Mouse (Mus musculus) liver, adult (tissue): ENCODE data around the gene Tbc1d25.

ENCODE experiments used
- GATA4 ChIP-seq: IDR thresholded peaks from 2 replicates; pipeline ENCODE4 v1.6.1; 2014; ENCODE audit warnings: mild to moderate bottlenecking, low read length; ENCODE audit not compliant: insufficient replicate concordance

The Tbc1d25 gene

GRCm38 (mm10) chrX:8175504-8176385 lies at the start of gene Tbc1d25:
Gene Tbc1d25, minus strand, starts transcription at chrX:8176181.
- TF ChIP-seq GATA4: no peak; the same call in 1 of the 2 replicates

- TF ChIP-seq GATA4: no peak
Measured at GRCm38 (mm10) chrX:8223473-8223872, 47.5 kb upstream of the Tbc1d25 start.

GRCm38 (mm10) chrX:8222678-8223421 lies 46.9 kb upstream of the Tbc1d25 start:
- TF ChIP-seq GATA4: no peak

- TF ChIP-seq GATA4: no peak
Measured at GRCm38 (mm10) chrX:8222296-8222677, 46.3 kb upstream of the Tbc1d25 start.

- TF ChIP-seq GATA4: no peak
Measured at GRCm38 (mm10) chrX:8219651-8220050, 43.7 kb upstream of the Tbc1d25 start.

GRCm38 (mm10) chrX:8218114-8218513 lies 42.1 kb upstream of the Tbc1d25 start:
- no peak for TF ChIP-seq GATA4

- no peak for TF ChIP-seq GATA4
Measured at GRCm38 (mm10) chrX:8217383-8217782, 41.4 kb upstream of the Tbc1d25 start.

GRCm38 (mm10) chrX:8211490-8212207 lies 35.7 kb upstream of the Tbc1d25 start:
- TF ChIP-seq GATA4: no peak

GRCm38 (mm10) chrX:8209720-8210119 lies 33.7 kb upstream of the Tbc1d25 start:
- no peak for TF ChIP-seq GATA4

GRCm38 (mm10) chrX:8207224-8207623 lies 31.2 kb upstream of the Tbc1d25 start:
- no peak for TF ChIP-seq GATA4

GRCm38 (mm10) chrX:8206694-8207197 lies 30.8 kb upstream of the Tbc1d25 start:
- no peak for TF ChIP-seq GATA4

- TF ChIP-seq GATA4: no peak
Measured at GRCm38 (mm10) chrX:8206015-8206693, 30.2 kb upstream of the Tbc1d25 start, which contains the start of gene Porcn. Gene Porcn, minus strand, starts transcription at chrX:8206525.

GRCm38 (mm10) chrX:8205551-8205950 lies 29.6 kb upstream of the Tbc1d25 start:
- no peak for TF ChIP-seq GATA4

GRCm38 (mm10) chrX:8205088-8205487 lies 29.1 kb upstream of the Tbc1d25 start:
- TF ChIP-seq GATA4: no peak

GRCm38 (mm10) chrX:8204076-8204475 lies 28.1 kb upstream of the Tbc1d25 start:
- TF ChIP-seq GATA4: no peak
